Mouse (Mus musculus) bone marrow, adult 2 months (tissue): Measurements from ENCODE around the gene Mmrn2.

Experiments
- CTCF ChIP-seq: fragments of 200-500 bp; IDR thresholded peaks from 2 replicates; pipeline ENCODE4 v1.5.1; 2011; ENCODE audit warnings: low read length, control low read depth; ENCODE audit not compliant: control insufficient read depth, insufficient read depth
- POLR2A ChIP-seq: fragments of 200-500 bp; IDR thresholded peaks from 2 replicates; pipeline ENCODE4 v1.6.1; 2011; ENCODE audit warnings: low read depth, mild to moderate bottlenecking, control low read depth, low read length, borderline replicate concordance; ENCODE audit not compliant: control insufficient read depth

DNA sequence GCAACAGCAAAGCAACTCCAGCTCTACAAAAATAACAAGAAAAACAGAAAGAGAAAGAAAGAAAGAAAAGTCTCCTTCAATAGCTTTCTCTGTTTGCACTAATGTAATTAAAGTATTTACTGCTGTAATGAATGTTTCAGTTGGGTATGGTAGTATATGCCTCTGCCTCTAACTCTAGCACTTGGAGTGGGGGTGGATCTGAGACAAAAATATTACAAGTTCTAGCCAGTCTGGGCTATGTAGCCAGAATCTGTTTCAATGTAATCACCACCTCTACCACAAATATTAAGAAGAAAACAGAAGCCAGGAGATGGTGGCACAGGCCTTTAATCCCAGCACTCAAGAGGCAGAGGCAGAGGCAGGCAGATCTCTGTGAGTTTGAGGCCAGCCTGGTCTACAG is 73.1 kb downstream of the Mmrn2 start:
- no peak for TF ChIP-seq CTCF
- TF ChIP-seq POLR2A = no peak
